Mouse (Mus musculus) midbrain, postnatal 0 days (tissue): Measurements from ENCODE around the gene Hist1h4d. TPM values are rescaled to one million over a fixed set of nuclear protein-coding genes. Genes with fewer than 3 reads are reported as not detected.
A peak's percentile ranks its signal among the peaks of the same experiment; 100 is the strongest.
"Not testable (repeated sequence)": the region's sequence is repeated elsewhere in the genome, so short reads cannot be mapped to it uniquely, and the experiment has no call there.

ENCODE experiments used
- ATAC-seq: fragments of 200-750 bp; cut with Nextera tagmentation; 2 replicates; pipeline ENCODE4 v1.8.0; 2017; ENCODE audit warnings: moderate number of reproducible peaks, mild to moderate bottlenecking, moderate TSS enrichment, moderate library complexity; ENCODE audit not compliant: low FRiP score
- DNase-seq: peaks from one replicate; pipeline ENCODE4 v3.0.0-alpha.2; 2015; ENCODE audit warnings: low spot score
- H3K27ac ChIP-seq: fragments of 300-500 bp; sonication (generic); 2 replicates; pipeline ENCODE4 v1.5.1; 2014; ENCODE audit warnings: low read depth, mild to moderate bottlenecking, low read length, mixed read lengths
- H3K27me3 ChIP-seq: fragments of 300-500 bp; sonication (generic); 2 replicates; pipeline ENCODE4 v1.6.1; 2014; ENCODE audit warnings: low read length, control low read depth, mixed read lengths; ENCODE audit not compliant: insufficient read depth
- H3K36me3 ChIP-seq: fragments of 300-500 bp; sonication (generic); 2 replicates; pipeline ENCODE4 v1.6.1; 2014; ENCODE audit warnings: low read length, control low read depth, mixed read lengths; ENCODE audit not compliant: insufficient read depth
- H3K4me1 ChIP-seq: fragments of 300-500 bp; sonication (generic); 2 replicates; pipeline ENCODE4 v1.6.1; 2014; ENCODE audit warnings: mild to moderate bottlenecking, control low read depth, antibody characterized with exemption, low read length, mixed read lengths; ENCODE audit not compliant: insufficient read depth
- H3K4me2 ChIP-seq: fragments of 300-500 bp; sonication (generic); 2 replicates; pipeline ENCODE4 v1.6.1; 2014; ENCODE audit warnings: low read depth, mild to moderate bottlenecking, low read length, mixed read lengths; ENCODE audit not compliant: poor library complexity, severe bottlenecking
- H3K4me3 ChIP-seq: fragments of 300-500 bp; sonication (generic); 2 replicates; pipeline ENCODE4 v1.5.1; 2014; ENCODE audit warnings: low read depth, mild to moderate bottlenecking, low read length, moderate library complexity
- H3K9ac ChIP-seq: fragments of 300-500 bp; sonication (generic); replicated peaks from 2 replicates; pipeline ENCODE4 v1.6.1; 2014; ENCODE audit warnings: mild to moderate bottlenecking, low read length, moderate library complexity, mixed read lengths; ENCODE audit not compliant: poor library complexity, severe bottlenecking
- H3K9me3 ChIP-seq: fragments of 300-500 bp; sonication (generic); 2 replicates; pipeline ENCODE4 v1.6.1; 2016; ENCODE audit warnings: low read length, control low read depth
- CTCF ChIP-seq: IDR thresholded peaks from 2 replicates; pipeline ENCODE4 v1.5.1; 2016; ENCODE audit warnings: antibody characterized with exemption, mild to moderate bottlenecking
- WGBS: fragments of 180-500 bp; shearing (Covaris S2); extraction: QIAGEN DNeasy Blood & Tissue Kit; methylation state at CpG from one replicate; pipeline ENCODE4 v1.1.7; 2014; 5-methylcytosine and 5-hydroxymethylcytosine counted together
- polyA plus RNA-seq: library from polyadenylated mRNA; unstranded; fragments of >200 nt; fragmentation: Nextera tagmentation; extraction: Ambion mirVana; gene quantifications from 2 replicates; pipeline ENCODE4 v1.2.1, GENCODE M21; 2015
- total RNA-seq: library from RNA; depleted of rRNA; stranded (reverse); fragments of >200 nt; gene quantifications from 2 replicates; pipeline ENCODE4 v1.2.3, GENCODE M21; 2014

Gene Hist1h4d
- total and polyA plus RNA-seq, 2 experiments from 2014 or later: 18.0 to 1,141 TPM

- H3K27me3 ChIP-seq: no peaks in the 10 kb centered on the region
- H3K36me3 ChIP-seq: no peaks in the 10 kb centered on the region
- H3K9me3 ChIP-seq: no peaks in the 10 kb centered on the region
- peak overlapping the region; percentile 63 for H3K27ac ChIP-seq
- DNase-seq (no peak), ATAC-seq (no peak)
- WGBS: 1% methylated on average over 22 of the region's 22 CpGs
- peaks cover 3% of the 10 kb centered on the region; the same call in 1 of the 2 replicates for H3K4me1 ChIP-seq
- peak overlapping the region; percentile 47 for H3K4me3 ChIP-seq
- H3K9ac ChIP-seq: peak overlapping the region; percentile 19; the same call in 1 of the 2 replicates
- peak overlapping the region; percentile 85 for H3K4me2 ChIP-seq
- TF ChIP-seq CTCF: no peak
Measured at GRCm38 (mm10) chr13:23586099-23586939, 4.9 kb downstream of the Hist1h4d start.

- H3K4me1 ChIP-seq: peaks cover 1% of the 10 kb centered on the region; the same call in 1 of the 2 replicates
- H3K4me3 ChIP-seq: peak overlapping the region; percentile 47
- H3K9ac ChIP-seq: no peak overlapping the region; the same call in 1 of the 2 replicates
- ATAC-seq: no peak
- H3K4me2 ChIP-seq: peak overlapping the region; percentile 85
- WGBS: 3% methylated on average over 1 of the region's 1 CpGs
- no peaks in the 10 kb centered on the region for H3K36me3 ChIP-seq
- no peak for DNase-seq
- no peak overlapping the region for H3K27ac ChIP-seq
- H3K9me3 ChIP-seq: no peaks in the 10 kb centered on the region
- no peaks in the 10 kb centered on the region for H3K27me3 ChIP-seq
- TF ChIP-seq CTCF: no peak
Measured at GRCm38 (mm10) chr13:23586940-23587225, 5.5 kb downstream of the Hist1h4d start.

GRCm38 (mm10) chr13:23591206-23591605 is 9.8 kb downstream of the Hist1h4d start:
- H3K27me3 ChIP-seq: no peaks in the 10 kb centered on the region
- no peak overlapping the region for H3K4me3 ChIP-seq
- no peak overlapping the region for H3K9ac ChIP-seq
- WGBS: 93% methylated on average over 7 of the region's 7 CpGs
- TF ChIP-seq CTCF: no peak
- ATAC-seq: no peak
- H3K4me2 ChIP-seq: no peak overlapping the region
- H3K9me3 ChIP-seq: no peaks in the 10 kb centered on the region
- DNase-seq: no peak
- H3K27ac ChIP-seq: no peak overlapping the region
- no peaks in the 10 kb centered on the region for H3K36me3 ChIP-seq
- H3K4me1 ChIP-seq: no peaks in the 10 kb centered on the region

GRCm38 (mm10) chr13:23591886-23592285 is 10.5 kb downstream of the Hist1h4d start:
- 94% methylated on average over 7 of the region's 7 CpGs for WGBS

GRCm38 (mm10) chr13:23592614-23593013 is 11.2 kb downstream of the Hist1h4d start:
- Histone ChIP-seq H3K9me3 (no peaks in the 10 kb centered on the region), H3K4me1 (no peaks in the 10 kb centered on the region), H3K4me3 (no peak overlapping the region), H3K27ac (no peak overlapping the region), H3K9ac (no peak overlapping the region), H3K4me2 (no peak overlapping the region), H3K36me3 (no peaks in the 10 kb centered on the region), H3K27me3 (no peaks in the 10 kb centered on the region)
- WGBS: 88% methylated on average over 7 of the region's 7 CpGs
- no peak for TF ChIP-seq CTCF
- DNase-seq (no peak), ATAC-seq (no peak)

More at GRCm38 (mm10) chr13:23591886-23592285, 10.5 kb downstream of the Hist1h4d start:
- not testable (repeated sequence) for H3K4me2 ChIP-seq, H3K4me3 ChIP-seq, H3K9ac ChIP-seq, H3K36me3 ChIP-seq, H3K27me3 ChIP-seq, H3K9me3 ChIP-seq, ATAC-seq, H3K4me1 ChIP-seq, H3K27ac ChIP-seq, DNase-seq

GRCm38 (mm10) chr13:23593051-23593770 is 11.8 kb downstream of the Hist1h4d start:
- no peak overlapping the region for H3K27ac ChIP-seq
- H3K4me3 ChIP-seq: no peak overlapping the region
- H3K4me1 ChIP-seq: no peaks in the 10 kb centered on the region
- no peaks in the 10 kb centered on the region for H3K36me3 ChIP-seq
- no peak for TF ChIP-seq CTCF
- WGBS: 89% methylated on average over 5 of the region's 5 CpGs
- ATAC-seq (no peak), DNase-seq (no peak)
- H3K9ac ChIP-seq: no peak overlapping the region
- no peaks in the 10 kb centered on the region for H3K9me3 ChIP-seq
- H3K27me3 ChIP-seq: no peaks in the 10 kb centered on the region
- no peak overlapping the region for H3K4me2 ChIP-seq
